Mouse (Mus musculus) midbrain, embryonic 16.5 days (tissue): ENCODE measurements at regions not wholly inside any gene's neighbourhood (a gene's known extent, or its start where the extent isn't known, plus 50 kb on each side); places are given as distances from the start of the nearest gene placed in this dataset.

Experiments
- ATAC-seq: fragments of 200-750 bp; cut with Nextera tagmentation; 2 replicates; pipeline ENCODE4 v1.8.0; 2017; ENCODE audit warnings: moderate TSS enrichment
- H3K27ac ChIP-seq: fragments of 300-500 bp; sonication (generic); 2 replicates; pipeline ENCODE4 v1.5.1; 2014; ENCODE audit warnings: mild to moderate bottlenecking, low read length, mixed read lengths
- H3K27me3 ChIP-seq: fragments of 300-500 bp; sonication (generic); 2 replicates; pipeline ENCODE4 v1.6.1; 2014; ENCODE audit warnings: low read depth, low read length, mixed read lengths; ENCODE audit not compliant: control insufficient read depth, insufficient read depth
- H3K36me3 ChIP-seq: fragments of 300-500 bp; sonication (generic); 2 replicates; pipeline ENCODE4 v1.6.1; 2014; ENCODE audit warnings: mild to moderate bottlenecking, low read length, moderate library complexity, mixed read lengths; ENCODE audit not compliant: control insufficient read depth, insufficient read depth
- H3K4me1 ChIP-seq: fragments of 300-500 bp; sonication (generic); 2 replicates; pipeline ENCODE4 v1.6.1; 2014; ENCODE audit warnings: mild to moderate bottlenecking, low read length, mixed read lengths; ENCODE audit not compliant: control insufficient read depth, insufficient read depth
- H3K4me2 ChIP-seq: fragments of 300-500 bp; sonication (generic); 2 replicates; pipeline ENCODE4 v1.6.1; 2014; ENCODE audit warnings: mild to moderate bottlenecking, low read length, mixed read lengths
- H3K4me3 ChIP-seq: fragments of 300-500 bp; sonication (generic); 2 replicates; pipeline ENCODE4 v1.5.1; 2014; ENCODE audit warnings: low read depth, mild to moderate bottlenecking, low read length, moderate library complexity, mixed read lengths
- H3K9ac ChIP-seq: fragments of 300-500 bp; sonication (generic); 2 replicates; pipeline ENCODE4 v1.6.1; 2014; ENCODE audit warnings: low read depth, low read length, mixed read lengths
- H3K9me3 ChIP-seq: fragments of 300-500 bp; sonication (generic); replicated peaks from 2 replicates; pipeline ENCODE4 v1.6.1; 2014; ENCODE audit warnings: mild to moderate bottlenecking, low read length, mixed read lengths; ENCODE audit not compliant: control insufficient read depth, poor library complexity, severe bottlenecking
- WGBS: fragments of 180-500 bp; shearing (Covaris S2); extraction: QIAGEN DNeasy Blood & Tissue Kit; methylation state at CpG from one replicate; pipeline ENCODE4 v1.1.7; 2014; 5-methylcytosine and 5-hydroxymethylcytosine counted together

DNA sequence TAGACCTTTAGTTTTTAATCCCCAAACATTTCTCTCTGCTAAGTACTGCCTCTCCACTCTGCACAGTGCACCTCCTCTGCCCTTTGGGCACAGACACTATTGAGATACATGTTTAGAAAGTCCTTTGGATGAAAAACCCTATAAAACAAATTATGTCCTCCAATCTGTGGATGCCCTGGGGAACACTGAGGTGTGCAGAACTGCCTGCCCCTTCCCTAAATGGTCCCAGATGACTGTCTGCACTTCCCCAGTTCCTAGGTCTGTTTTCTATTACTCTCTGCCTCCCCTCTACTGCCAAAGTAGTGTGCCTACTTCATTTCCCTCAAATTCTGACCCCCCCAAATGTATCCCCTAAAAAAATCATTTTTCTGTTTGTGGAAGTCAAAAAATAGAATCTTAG is 209.5 kb upstream of the Veph1 start:
- H3K9ac ChIP-seq: no peak overlapping the region
- no peak overlapping the region for H3K4me3 ChIP-seq
- no peak for ATAC-seq
- H3K27me3 ChIP-seq: no peaks in the 10 kb centered on the region
- H3K4me1 ChIP-seq: peaks cover 8% of the 10 kb centered on the region; the same call in 1 of the 2 replicates
- H3K36me3 ChIP-seq: no peaks in the 10 kb centered on the region
- no peaks in the 10 kb centered on the region for H3K9me3 ChIP-seq
- H3K27ac ChIP-seq: no peak overlapping the region
- no peak overlapping the region for H3K4me2 ChIP-seq

DNA sequence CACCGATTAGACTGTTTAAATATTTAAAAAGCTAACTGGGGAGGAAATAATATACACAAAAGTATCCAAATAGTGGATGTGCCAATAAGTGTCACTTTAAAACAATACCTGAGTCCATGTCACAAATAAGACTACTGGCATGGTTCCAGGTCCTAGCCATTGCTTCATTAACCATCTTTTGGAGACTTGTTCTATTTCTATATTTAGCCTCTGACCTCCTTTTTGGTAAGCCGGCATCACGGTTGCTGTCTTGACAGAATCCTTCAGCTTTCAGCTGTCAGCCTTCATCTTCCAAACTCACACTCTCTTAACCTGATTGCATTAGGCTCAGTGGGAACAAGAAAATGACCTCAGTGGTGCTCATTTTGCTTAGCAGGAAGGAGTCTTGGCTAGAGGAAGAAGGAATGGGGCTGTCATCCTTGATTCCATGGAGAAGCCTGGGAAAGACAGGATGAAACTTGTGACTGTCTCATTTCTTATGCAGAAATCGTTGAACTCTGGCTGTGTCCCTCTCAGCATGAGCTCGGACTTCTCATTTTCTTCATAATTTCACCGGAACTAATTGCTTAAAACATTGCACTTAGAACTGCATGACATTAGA is 208.9 kb upstream of the Veph1 start:
- whole genome bisulfite sequencing: 38% methylated on average over 6 of the region's 6 CpGs
- no peak overlapping the region for H3K4me3 ChIP-seq
- H3K4me1 ChIP-seq: peaks cover 8% of the 10 kb centered on the region; the same call in 1 of the 2 replicates
- H3K9ac ChIP-seq: no peak overlapping the region
- H3K4me2 ChIP-seq: no peak overlapping the region
- H3K27ac ChIP-seq: no peak overlapping the region
- no peaks in the 10 kb centered on the region for H3K27me3 ChIP-seq
- H3K36me3 ChIP-seq: no peaks in the 10 kb centered on the region
- ATAC-seq: no peak
- H3K9me3 ChIP-seq: no peaks in the 10 kb centered on the region

DNA sequence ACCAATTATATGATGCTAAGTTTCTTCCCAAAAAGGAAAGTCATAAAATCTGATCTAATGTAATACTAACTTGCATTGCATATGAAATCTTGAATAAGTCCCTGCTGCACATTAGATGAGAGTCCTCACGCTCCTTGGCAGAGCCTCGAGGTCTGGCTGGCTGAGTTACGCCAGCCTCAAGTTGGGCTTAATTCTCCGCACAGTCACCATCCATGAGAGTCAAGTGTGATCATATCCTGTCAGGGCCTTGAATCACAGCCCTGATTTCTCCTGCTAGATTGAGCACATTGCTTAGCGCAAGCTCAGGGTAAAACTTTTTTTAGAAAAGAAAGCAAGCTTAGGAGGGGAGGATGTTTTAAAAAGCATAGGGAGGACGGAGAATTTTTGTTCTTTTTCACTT is 208.1 kb upstream of the Veph1 start:
- no peak overlapping the region for H3K4me3 ChIP-seq
- no peak overlapping the region for H3K27ac ChIP-seq
- H3K4me2 ChIP-seq: no peak overlapping the region
- H3K9ac ChIP-seq: no peak overlapping the region
- H3K9me3 ChIP-seq: no peaks in the 10 kb centered on the region
- no peak; the same call in 1 of the 2 replicates for ATAC-seq
- H3K36me3 ChIP-seq: no peaks in the 10 kb centered on the region
- 64% methylated on average over 6 of the region's 6 CpGs for WGBS
- H3K27me3 ChIP-seq: no peaks in the 10 kb centered on the region
- H3K4me1 ChIP-seq: peaks cover 8% of the 10 kb centered on the region; the same call in 1 of the 2 replicates

DNA sequence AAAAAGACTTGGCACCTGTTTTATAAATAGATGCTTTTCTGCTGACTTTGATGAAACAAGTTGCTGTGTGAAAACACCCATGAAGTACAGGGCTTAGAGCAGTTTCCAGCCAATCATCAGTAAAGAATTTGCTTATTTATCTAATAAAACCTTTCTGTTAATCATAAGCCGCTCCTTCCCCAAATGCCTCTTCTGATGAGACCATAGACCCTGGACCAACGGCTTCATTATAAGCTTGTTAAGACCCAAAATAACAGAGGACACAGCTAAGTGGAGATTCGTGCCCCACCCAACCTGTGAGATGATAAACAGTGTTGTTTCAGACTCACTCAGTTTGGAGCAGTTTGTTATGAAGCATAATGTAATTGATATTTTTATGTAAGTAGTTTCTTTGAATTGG is 207.0 kb upstream of the Veph1 start:
- Histone ChIP-seq H3K27me3 (no peaks in the 10 kb centered on the region), H3K4me2 (no peak overlapping the region), H3K9me3 (no peaks in the 10 kb centered on the region), H3K4me3 (no peak overlapping the region), H3K9ac (no peak overlapping the region), H3K27ac (no peak overlapping the region), H3K36me3 (no peaks in the 10 kb centered on the region), H3K4me1 (peaks cover 8% of the 10 kb centered on the region; the same call in 1 of the 2 replicates)
- no peak for ATAC-seq
- WGBS: 91% methylated on average over 3 of the region's 3 CpGs

DNA sequence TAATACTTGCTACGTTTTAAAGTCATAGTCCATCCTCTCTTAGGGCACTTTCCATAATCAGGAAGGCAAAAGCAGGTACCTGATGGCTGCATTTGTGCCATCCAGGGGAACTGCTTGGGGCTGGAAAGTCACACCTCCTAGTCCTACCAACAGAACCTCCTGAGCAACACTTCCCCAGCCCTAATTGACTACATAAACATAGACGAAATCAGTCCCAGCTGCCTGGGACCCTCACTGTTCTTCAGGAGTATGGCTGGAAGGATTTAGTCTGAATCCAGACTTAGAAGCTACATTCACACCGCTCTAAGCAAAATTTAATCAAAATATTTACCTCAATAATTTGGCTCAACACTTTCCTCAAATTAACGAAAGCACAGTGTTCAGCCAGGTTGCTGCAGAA is 205.2 kb upstream of the Veph1 start:
- no peak for ATAC-seq
- Histone ChIP-seq H3K27ac (no peak overlapping the region), H3K36me3 (no peaks in the 10 kb centered on the region), H3K9ac (no peak overlapping the region), H3K9me3 (no peaks in the 10 kb centered on the region), H3K27me3 (no peaks in the 10 kb centered on the region), H3K4me3 (no peak overlapping the region), H3K4me2 (no peak overlapping the region), H3K4me1 (peaks cover 8% of the 10 kb centered on the region; the same call in 1 of the 2 replicates)
- WGBS: 80% methylated on average over 4 of the region's 4 CpGs

DNA sequence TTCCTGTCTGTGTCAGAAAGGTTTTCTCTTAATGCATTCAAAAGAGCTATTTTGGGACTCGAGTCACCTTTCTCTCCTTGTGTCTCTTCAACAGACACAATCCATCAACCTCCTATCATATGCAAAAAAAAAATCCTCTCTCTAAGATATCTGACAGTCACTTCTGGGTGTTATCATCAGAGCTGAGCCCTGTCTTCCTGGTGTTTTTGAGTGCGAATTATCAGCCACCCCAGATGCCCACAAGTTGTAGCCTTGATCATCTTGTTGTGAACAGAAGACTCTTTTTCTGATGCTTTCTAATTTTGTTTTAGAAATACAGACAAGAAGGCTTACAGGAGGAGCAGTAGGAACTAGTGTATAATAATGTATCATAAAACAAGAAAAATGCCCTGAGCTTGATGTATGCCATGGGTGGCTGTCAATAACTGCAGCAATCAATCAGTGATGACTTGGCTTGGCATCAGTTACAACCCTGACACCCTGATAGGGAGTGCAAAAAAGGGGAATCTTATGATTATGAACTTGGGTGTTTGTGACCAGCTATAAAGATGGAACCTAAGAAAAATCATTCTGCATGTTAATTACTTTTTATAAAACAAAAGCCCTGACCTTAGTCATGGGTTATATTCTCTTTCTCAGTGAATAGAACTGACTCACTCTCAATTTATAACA is 197.9 kb upstream of the Veph1 start:
- Histone ChIP-seq H3K9me3 (no peaks in the 10 kb centered on the region), H3K36me3 (no peaks in the 10 kb centered on the region), H3K27ac (no peak overlapping the region), H3K4me1 (no peaks in the 10 kb centered on the region), H3K9ac (no peak overlapping the region), H3K4me3 (no peak overlapping the region), H3K27me3 (no peaks in the 10 kb centered on the region), H3K4me2 (no peak overlapping the region)
- ATAC-seq: no peak
- 88% methylated on average over 2 of the region's 2 CpGs for WGBS

DNA sequence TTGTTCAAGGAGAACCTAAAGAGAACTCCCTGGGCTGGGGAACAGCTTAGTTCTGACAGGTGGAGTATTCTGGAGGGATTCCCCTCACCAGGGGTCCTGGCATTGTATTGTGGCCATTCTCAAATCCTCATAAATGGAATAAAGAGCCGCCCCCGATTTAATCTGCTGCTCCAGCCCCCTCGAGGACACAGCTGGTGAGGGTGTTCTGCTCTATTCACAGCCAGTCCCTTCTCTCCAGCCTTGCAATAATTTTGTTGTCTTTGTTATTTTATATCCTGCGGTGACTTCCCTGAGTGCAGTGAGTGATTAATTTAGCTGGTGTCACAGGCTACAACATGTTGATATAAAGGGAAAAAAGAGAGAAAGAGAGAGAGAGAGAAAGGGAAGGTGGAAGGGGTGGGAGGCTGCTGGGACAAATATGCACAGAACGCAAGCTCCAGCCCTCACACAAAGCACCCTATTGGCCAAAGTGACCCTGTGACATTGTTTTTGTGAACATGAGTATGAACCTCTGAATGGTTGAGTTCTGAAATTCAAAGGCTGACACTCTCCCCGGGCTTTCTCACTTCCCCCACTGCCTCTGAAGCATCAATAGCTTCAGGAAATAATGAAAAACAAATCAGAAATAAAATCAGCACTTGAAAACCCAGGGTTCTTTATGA is 194.2 kb upstream of the Veph1 start:
- H3K9me3 ChIP-seq: no peaks in the 10 kb centered on the region
- ATAC-seq: no peak
- no peaks in the 10 kb centered on the region for H3K4me1 ChIP-seq
- no peaks in the 10 kb centered on the region for H3K27me3 ChIP-seq
- no peak overlapping the region for H3K27ac ChIP-seq
- no peak overlapping the region for H3K9ac ChIP-seq
- no peaks in the 10 kb centered on the region for H3K36me3 ChIP-seq
- H3K4me3 ChIP-seq: no peak overlapping the region
- H3K4me2 ChIP-seq: no peak overlapping the region
- WGBS: 6% methylated on average over 6 of the region's 6 CpGs

DNA sequence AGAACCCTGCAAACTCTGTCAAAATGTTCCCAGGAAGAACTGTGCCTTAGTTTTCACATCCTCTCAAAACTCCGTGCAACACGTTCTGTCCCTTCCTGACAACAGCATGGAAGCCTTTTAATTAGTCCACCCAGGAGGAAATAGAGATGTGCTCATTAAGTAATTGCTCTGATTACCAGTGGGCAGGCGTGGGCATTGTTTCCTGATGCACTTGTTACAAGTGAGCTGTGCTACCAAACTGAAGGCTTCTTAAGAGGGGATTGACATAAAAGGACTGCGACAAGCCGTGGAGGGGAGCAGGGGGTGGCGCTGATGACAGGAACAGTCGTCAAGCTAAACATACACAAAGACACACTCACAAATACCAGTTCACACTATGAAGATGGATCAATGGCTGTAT is 192.1 kb upstream of the Veph1 start:
- Histone ChIP-seq H3K27ac (no peak overlapping the region), H3K4me1 (no peaks in the 10 kb centered on the region), H3K9ac (no peak overlapping the region), H3K27me3 (no peaks in the 10 kb centered on the region), H3K9me3 (no peaks in the 10 kb centered on the region), H3K4me2 (no peak overlapping the region), H3K4me3 (no peak overlapping the region), H3K36me3 (no peaks in the 10 kb centered on the region)
- 32% methylated on average over 7 of the region's 7 CpGs for WGBS
- no peak for ATAC-seq

DNA sequence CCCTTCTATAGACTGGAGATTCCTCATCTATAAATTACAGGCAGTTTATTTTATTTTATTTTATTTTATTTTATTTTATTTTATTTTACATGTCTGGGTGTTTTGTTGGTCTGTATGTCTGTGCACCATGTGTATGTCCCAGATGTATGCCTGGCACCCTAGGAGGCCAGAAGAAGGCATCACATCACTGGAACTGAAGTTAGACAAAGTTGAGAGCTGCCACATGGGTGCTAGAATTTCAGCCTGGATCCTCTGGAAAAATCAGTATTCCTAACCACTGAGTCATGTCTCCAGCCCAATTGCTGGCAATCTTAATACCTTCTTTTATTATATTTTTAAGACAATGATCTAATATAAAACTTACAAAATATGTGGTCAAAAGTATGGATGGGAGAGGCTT is 190.0 kb upstream of the Veph1 start:
- no peak for ATAC-seq
- Histone ChIP-seq H3K9me3 (no peaks in the 10 kb centered on the region), H3K27me3 (no peaks in the 10 kb centered on the region)

More for the DNA sequence above, 190.0 kb upstream of the Veph1 start:
- Histone ChIP-seq H3K4me1 (no peaks in the 10 kb centered on the region), H3K4me3 (no peak overlapping the region), H3K4me2 (no peak overlapping the region), H3K36me3 (no peaks in the 10 kb centered on the region), H3K27ac (no peak overlapping the region), H3K9ac (no peak overlapping the region)
